Mouse (Mus musculus) gastrocnemius, adult 8-10 months (tissue): ENCODE results near the gene Gm38431. TPM values are rescaled to one million over a fixed set of nuclear protein-coding genes. Genes with fewer than 3 reads are reported as not detected.

ENCODE experiments used
- DNase-seq, 2 experiments: peaks; one replicate each; pipeline ENCODE4 v3.0.0; 2022; ENCODE audit warnings: low spot score in 2 of 2
- total RNA-seq, 4 experiments: library from RNA; stranded (reverse); gene quantifications; 2 replicates each; pipeline ENCODE4 v1.2.4; 2022

Gene Gm38431
- total RNA-seq: 1 to 10 TPM in 1 of 4 experiments, under 1 TPM in 3; 0.15 to 2.5 (median 0.34) TPM

- peak; percentile 96 to 98 for DNase-seq
Measured at GRCm38 (mm10) chr9:21091707-21092320, at the start of gene Gm38431, which contains the start of gene Raver1. Gene Gm38431, minus strand, starts transcription at chr9:21091997. Gene Raver1, minus strand, starts transcription at chr9:21092008.

DNA sequence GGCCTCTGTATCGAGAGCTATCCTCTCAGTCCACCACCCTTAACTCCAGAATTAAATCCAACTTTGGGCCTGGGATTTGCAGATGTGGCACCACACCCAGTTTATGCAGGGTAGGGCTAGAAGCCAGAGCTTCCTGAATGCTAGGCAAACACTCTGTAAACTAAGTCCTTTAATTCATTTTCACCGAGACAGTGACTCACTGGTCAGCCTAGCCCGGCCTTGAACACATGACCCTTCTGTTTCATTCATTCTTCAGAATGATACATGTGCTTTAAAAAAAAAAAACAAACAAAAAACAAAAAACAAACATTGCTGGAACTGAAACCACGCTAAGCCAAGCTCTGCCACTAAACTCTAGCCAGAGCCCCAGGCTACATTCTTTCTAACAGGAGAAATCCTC, 46.6 kb upstream of the Gm38431 start:
- no peak for DNase-seq

DNA sequence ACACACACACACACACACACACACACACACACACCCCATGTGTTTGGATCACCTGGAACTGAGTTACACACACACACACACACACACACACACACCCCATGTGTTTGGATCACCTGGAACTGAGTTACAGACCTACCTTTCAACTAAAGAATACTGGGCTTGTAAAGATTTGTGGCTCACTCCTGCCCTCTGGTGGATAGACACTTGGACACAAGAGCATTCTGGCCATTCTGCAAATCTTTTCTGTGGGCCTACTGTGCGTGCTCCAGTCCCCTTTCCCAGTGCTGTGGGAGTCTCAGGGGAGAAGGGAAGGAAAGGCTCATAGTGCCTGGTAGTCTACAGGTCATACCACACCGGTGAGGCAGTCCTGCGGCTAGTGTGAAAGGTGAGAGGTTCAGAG, 45.4 kb upstream of the Gm38431 start:
- DNase-seq: peak in 1 of 2 experiments; percentile 29

- DNase-seq: no peak
Measured at GRCm38 (mm10) chr9:21136401-21136800, 44.6 kb upstream of the Gm38431 start.

DNA sequence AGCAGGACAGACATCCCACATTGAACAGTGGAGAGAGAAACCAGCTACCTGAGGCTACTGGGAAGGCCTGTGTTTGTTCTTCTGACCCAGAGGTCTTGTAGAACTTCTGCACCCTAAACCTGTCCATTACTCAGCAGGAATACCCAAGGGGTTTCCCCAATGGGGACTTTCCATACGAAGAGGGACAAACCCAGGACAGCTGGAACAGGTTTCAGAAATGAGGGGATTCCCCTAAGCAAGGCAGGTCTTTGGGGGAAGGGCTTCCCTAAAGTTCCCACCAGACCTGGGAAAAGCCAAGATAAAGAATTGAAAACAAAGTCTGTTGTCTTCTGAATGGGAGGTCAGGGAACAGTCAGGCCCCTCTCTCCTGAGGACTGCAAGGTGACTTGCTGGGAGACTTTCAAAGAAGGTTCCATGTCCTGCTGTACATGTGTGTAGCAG, 44.2 kb upstream of the Gm38431 start:
- no peak for DNase-seq

DNA sequence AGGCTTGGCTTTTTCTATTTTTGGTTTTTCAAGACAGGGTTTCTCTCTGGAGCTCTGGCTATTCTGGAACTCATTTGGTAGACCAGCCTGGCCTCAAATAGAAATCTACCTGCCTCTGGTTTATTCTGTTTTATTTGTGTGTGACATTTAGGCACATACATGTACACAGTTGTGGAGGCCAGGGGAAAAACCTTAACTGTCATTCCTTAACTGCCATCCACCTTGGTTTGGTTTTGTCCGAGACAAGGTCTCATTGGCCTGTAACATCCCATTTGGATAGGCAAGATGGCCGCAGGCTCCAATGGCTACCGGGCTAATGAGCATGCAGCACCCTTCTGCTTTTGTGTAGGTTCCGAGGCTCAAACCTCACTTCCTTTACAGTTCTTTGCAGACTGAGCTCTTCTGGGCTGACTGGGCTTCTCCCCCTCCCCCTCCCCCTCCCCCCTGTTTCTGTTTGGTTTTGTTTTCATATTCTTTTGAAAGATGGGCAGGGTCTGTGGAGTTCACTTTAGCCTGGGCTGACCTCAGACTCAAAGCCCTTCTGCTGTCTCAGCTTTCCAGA, 43.6 kb upstream of the Gm38431 start:
- no peak for DNase-seq

DNA sequence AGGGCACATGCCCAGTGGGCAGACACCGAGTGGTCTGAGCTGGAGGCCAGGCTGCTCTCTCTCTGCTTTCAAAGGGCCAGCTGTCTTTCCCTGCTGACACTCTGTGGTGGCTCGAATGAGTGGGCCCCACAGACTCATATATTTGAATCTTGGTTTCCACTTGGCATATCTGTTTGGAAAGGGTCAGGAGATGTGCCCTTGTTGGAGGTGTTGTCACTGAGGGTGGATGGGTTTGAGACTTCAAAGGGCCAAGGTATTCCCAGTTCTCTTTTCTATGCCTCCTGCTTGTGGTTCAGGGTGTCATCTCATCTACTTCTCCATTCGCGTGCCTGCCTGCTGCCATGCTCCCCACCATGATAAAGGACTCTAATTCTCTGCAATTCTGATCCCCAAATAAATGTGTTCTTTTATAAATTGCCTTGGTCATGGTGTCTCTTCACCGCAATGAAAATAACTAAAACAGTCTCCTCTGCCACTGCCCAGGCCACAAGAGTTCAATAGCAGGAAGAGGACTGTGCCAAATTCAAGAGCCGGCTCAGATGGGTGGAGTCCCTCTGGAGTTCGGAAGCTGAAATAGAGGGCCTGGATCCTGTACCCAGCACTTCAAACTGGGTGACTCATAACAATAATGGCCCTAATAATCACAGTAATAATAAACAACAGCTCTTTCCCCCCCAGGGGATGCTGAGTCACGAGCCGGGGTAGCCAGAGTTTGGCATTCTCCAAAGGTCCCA, 43.0 kb upstream of the Gm38431 start:
- peak; percentile 59 to 72 for DNase-seq

- DNase-seq: no peak
Measured at GRCm38 (mm10) chr9:21133064-21133707, 41.4 kb upstream of the Gm38431 start.

GRCm38 (mm10) chr9:21132102-21132775, 40.4 kb upstream of the Gm38431 start:
- no peak for DNase-seq

DNA sequence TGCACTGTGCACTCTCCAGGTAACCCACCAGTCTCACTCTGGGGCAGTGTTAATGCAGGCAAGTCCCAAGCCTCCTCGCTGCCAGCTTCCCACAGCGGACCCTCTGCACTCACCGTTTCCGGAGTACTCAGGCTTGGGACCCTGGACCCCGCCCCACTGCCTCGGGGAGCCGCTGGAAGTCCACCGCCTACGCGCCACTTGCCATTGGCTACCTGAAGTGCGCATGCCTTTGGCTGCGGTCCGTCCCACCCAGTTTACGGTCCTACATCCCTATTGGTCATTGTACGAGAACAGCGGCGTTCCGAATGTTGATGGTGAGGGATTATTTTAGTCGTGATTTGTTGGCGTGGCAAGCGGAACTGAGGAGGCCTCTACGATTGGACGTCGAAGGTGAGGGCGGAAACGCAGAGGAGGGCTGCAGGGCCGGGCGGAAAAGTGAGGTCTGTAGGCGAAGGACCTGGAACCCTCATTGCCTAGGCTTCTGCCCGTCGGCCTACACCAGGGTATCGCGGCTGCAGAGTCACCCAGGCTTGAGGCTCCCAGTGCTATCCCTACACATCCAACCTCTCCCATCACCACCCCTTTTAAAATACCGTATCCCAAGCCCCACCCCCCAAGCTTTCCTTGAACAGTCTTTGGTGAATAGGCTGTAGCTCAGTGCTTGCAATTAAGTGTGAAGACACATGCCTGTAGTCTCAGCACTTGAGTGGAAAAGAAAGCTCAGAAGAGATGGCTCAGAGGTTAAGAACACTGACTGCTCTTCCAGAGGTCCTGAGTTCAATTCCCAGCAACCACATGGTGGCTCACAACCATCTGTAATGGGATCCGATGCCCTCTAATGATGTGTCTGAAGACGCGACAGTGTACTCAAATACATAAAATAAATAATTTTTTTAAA, 39.5 kb upstream of the Gm38431 start, which contains the start of gene Tyk2:
TSS of gene Tyk2 (minus strand) at position 185 of the 898 bp plus-strand sequence.
- DNase-seq: peak; percentile 83 to 89

DNA sequence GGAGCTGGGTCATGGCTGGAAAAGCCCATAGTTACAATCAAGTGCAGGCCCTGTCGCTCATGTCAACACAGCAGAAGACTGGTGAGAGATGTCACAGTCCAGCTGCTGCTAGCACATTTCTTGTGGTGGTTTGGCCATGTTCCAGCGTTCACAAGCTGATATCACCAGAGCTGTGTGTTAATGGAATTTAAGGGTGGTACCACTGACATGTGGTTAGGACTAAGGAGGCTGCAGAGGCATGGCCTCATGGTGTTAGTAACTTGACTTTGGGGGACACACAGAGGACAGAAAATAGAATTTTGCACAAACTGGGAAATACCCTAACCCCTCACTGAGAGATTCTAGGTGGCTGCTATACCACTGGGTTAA, 34.4 kb upstream of the Gm38431 start:
- DNase-seq: no peak

DNA sequence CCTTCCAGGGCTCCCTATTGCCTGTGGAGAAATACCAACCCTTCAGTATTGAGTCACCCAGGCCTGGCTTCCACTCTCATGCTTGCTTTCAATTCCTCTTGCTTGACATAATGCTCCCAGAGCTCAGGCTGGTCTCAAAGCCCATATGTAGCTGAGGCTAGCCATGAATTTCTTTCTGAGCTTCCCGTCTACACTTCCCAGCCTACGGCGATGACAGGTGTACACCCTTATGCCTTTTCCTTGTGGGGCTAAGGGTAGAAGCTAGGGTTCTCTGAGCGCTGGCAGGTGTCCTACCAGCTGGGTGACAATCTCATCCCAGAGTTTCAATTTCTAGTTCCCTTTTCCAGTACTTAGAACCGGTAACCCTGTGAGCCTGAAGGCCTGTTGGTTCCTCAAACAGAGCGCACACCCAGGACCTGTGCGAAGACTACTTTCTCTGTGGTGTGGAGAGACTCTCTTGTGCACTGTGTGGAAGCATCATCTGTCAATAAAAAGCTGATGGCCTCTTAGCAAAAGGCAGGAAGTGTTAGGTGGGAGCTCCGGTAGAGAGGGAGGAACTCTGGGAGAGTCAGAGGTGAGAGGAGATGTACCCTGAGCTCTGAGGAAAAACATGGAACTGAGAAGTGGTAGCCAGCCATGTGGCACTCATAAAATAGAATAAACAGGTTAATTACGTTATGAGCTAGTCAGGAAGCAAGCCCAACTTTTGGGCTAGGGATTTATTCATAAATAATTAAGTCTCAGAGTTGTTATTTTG, 33.9 kb upstream of the Gm38431 start:
- no peak for DNase-seq

- no peak for DNase-seq
Measured at GRCm38 (mm10) chr9:21124837-21125236, 33.0 kb upstream of the Gm38431 start.

GRCm38 (mm10) chr9:21121483-21121882, 29.7 kb upstream of the Gm38431 start:
- no peak for DNase-seq

- DNase-seq: no peak
Measured at GRCm38 (mm10) chr9:21117073-21117472, 25.3 kb upstream of the Gm38431 start.

DNA sequence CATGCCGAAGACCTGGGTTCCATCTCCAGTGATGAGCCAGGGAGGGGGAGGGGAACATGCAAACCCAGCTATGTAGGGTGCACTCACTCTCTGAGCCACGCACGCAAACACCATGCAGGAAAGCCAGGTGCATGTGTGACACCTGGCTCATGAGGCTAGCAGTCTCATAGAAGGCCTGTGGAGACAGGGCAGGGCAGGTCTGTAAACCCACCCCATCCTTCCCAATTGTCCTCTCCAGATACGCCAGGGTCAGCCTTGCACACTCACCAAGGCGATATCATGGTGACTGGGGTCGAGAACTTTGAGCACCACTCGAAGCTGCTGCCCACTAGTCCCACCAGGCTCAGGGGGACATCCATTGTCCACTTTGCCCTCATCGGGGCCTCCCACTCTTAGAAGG, 23.3 kb upstream of the Gm38431 start:
- no peak for DNase-seq

DNA sequence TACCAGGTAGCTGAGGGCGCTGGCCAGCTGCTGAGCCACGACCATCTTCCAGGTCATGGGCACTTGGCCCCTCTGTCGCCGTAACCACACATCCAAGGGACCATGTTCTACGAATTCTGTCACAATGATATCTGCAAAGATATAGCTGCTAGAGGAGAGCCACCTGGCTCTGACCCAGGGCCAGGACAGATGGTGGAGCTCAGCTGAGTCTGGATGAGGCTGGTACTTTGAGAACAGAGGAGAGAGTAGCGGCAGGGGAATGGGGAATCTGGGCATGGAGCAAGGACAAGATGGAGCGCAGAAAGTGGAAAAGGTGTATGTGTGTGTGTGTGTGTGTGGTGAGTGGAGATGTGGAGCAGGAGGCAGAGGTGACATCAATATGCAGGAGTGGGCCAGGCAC, 22.4 kb upstream of the Gm38431 start:
- DNase-seq: no peak

GRCm38 (mm10) chr9:21113751-21114150, 22.0 kb upstream of the Gm38431 start:
- DNase-seq: no peak

DNA sequence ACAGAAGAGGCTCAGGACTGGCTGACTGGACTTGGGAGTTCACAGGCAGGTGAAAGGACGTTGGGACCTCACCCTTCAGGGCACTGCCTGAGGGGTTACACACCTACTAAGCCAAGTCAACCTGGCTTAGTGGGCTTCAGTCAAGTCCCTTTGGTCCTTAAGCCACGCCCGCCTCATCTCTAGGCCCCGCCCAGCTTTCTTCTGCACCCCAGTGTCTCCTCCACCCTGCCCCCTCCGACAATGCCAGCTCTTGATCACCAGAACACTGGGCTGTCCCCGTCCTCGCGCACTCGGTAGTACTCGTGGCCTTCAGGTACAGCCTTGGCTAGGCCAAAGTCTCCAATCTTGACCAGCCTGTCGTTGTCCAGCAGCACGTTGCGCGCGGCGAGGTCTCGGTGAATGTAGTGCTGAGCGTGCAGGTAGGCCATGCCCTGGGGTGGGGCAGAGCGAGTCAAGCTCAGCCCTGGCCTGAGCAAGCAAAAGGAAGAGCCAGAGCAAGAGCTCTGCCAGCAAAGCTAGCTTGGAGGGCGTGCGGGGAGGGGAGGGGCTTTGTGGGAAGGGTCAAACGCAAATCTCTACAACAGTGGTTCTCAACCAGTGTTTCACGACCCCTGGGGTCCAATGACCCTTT, 15.9 kb upstream of the Gm38431 start:
- no peak for DNase-seq
